Mouse (Mus musculus) ovary, adult 10 weeks (tissue): ENCODE measurements around the gene Cd68. TPM values are rescaled to one million over a fixed set of nuclear protein-coding genes. Genes with fewer than 3 reads are reported as not detected.

Experiments used
- polyA plus RNA-seq: library from polyadenylated mRNA; stranded (reverse); fragments of 350-450 nt; fragmentation: Illumina TruSeq; extraction: RNeasy Lipid Tissue Mini Kit (QIAGEN cat#74804); gene quantifications from one replicate; pipeline ENCODE4 v1.2.3, GENCODE M21; 2014

The Cd68 gene
- polyA plus RNA-seq, result 9.4 TPM

DNA sequence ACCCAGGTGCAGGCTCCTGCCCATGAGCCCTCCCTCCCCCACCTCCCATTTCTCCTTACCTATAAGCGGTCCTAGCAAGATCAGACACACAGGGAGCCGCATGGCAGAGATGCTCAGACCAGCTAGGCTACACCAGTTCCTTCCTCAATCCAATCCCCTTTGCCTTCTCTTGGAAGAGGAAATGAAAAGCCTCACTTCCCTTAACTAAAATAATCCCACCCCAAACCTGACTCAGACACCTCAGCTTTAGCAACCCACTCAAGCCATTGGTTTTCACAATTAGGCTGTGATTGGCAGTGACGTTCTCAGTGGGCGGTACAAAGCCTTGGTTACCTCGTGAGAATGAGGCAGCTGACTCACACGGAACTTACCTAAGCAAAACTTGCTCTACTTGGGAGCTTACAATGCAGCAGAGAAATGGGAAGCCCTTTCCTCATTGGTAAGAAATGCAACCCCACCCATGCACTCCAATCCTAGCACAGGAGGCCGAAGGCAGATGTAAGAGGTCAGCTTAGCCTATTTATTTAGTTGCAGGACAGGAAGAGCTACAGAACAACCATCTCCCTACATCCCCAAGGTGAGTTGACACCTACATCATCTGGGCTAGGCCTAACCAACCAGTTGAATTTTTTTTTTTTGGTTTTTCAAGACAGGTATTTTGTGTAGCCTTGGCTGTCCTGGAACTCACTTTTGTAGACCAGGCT is at the start of gene Cd68:
Gene Cd68, minus strand, starts transcription at position 193 of the 704 bp plus-strand sequence.

DNA sequence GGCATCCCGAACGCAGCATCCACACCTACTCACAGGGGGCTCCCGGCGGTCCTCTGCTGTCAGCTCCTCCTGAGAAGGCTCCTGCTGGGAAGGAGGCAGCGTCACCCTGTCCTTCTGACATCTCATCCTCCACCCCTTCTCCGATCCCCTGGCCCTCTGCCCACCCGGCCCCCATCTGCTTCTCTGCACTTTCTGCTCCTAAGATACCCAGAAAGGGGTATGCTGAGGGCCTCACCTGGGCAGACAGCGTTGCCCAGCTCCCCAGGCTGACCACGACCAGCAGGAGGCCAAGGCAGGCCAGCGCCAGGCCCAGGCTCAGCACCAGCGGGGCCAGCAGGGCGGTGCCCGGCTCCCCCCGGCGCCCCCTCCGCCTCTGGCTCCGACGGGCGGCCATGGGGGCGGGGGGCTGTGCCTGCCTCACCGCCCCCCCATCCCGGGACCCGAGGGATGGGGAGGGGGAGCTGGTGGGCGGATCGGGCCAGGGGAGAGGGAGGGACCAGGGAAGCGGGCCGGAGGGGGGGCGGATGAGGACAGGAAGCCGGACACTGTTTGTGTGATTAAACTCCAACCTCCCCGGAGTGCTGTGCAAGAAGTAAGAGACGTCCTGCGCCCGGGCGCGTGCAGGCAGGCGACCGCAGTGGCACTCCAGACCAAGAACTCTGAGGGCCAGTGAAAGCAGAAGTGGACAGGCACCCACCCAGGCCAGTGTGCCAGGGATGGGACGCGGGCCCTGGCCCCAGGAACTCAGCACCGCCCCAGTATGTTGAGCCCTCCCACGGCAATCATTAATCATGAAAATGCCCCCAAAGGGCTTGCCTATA is 29.6 kb upstream of the Cd68 start, which contains the start of the genes Tnfsf12 and Tnfsfm13:
Gene Tnfsf12, minus strand, starts transcription at position 489 of the 821 bp plus-strand sequence.
Gene Tnfsfm13, minus strand, starts transcription at position 738 of the 821 bp plus-strand sequence.

DNA sequence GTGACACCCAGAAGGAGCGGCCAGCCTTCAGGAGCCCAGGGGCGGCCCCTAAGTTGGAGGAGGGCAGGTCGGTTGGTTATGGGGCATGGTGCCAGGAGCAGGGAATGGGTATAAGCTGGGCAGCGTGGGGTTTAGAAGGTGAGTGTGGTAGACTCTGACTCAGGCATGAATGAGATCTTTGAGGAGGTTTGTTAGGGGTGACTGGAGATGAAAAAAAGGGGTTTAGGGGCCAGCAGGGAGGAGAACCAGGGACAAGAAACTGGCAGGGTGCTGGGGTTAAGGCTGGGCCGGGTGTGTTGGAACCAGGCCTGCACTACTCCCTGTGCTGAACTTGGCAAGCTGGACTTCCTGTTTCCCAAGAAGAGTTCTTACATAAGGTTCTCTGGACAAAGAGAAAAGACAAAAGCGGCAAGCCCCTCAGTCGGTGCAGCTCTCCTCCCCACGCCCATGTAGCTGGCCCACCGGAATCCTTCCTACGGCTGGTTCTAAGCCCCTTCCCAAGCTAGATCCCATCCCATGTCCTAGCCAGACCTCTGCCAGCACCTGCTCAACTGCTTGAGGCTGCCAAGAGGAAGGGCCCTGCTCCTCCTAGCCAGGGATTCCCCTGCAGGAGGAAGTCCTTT is 19.7 kb upstream of the Cd68 start, which contains the start of gene Tnfsf13:
Gene Tnfsf13, minus strand, starts transcription at position 259 of the 623 bp plus-strand sequence.

DNA sequence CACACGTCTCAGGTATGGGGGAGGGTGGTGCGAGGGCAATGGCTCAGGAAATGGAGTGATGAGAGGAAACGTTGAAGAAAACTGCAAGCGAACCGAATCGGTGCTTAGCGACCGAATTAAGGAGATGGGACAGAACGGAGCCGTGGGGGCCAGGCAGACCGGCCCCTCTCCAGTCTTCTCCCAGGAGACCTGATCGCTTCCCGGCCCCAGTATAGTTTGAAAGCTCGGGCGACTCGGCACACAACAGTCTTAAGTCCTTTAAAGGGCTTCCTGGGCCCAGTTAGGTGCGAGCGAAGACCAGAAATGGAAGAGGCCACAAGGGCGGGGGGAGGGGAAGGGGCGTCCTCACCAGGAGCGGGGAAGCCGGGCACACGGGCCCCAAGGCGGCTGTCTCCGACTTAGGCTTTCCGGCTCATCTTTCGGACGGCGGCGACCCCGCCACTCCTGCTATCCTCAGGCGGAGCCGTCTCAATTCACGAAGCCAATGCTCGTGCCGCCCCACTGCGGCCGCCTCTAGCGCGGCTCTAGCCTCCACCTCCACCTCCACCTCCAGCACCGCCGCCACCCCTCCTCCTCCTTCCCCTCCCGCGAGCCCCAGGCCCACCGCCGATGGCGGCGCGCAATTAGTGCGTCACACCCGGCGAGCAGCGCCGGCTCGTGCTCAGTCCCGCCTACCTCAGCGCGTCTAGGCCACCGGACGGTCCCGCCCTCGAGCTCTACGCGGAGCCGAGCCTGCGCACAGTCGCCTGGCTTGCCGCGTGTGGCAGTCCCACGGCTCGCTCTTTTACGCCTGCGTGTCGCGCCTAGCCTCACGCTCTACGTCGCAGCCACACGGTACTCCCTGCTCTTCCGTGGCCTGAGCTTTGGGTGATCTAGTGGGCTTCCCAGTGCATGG is 15.6 kb upstream of the Cd68 start, which contains the start of gene Senp3:
Gene Senp3, minus strand, starts transcription at position 771 of the 895 bp plus-strand sequence.

DNA sequence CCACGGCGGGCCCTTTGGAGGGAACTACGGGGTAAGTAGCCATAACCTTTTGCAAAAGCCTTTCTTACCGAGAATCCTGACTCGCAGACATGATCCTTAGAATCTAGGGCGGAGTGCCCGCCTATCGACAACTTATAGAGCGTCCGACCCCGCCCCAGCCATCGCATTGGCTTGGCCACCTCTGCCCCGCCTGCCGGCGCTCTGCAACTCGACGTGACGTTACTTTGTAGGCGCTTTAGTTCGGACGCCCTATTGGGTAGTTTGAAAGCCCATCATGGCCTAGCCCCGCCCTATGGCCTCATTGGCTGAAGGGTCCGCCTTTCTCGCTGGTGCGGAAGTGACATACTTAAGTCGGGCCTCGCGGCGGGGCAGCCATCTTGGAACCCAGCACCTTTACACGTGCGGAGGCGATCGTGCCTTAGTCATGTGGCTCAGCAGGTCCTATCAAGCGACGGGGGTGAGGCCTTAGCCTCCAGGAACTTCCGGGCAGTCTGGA is 6.3 kb upstream of the Cd68 start, which contains the start of gene Eif4a1:
Gene Eif4a1, minus strand, starts transcription at position 213 of the 496 bp plus-strand sequence.

DNA sequence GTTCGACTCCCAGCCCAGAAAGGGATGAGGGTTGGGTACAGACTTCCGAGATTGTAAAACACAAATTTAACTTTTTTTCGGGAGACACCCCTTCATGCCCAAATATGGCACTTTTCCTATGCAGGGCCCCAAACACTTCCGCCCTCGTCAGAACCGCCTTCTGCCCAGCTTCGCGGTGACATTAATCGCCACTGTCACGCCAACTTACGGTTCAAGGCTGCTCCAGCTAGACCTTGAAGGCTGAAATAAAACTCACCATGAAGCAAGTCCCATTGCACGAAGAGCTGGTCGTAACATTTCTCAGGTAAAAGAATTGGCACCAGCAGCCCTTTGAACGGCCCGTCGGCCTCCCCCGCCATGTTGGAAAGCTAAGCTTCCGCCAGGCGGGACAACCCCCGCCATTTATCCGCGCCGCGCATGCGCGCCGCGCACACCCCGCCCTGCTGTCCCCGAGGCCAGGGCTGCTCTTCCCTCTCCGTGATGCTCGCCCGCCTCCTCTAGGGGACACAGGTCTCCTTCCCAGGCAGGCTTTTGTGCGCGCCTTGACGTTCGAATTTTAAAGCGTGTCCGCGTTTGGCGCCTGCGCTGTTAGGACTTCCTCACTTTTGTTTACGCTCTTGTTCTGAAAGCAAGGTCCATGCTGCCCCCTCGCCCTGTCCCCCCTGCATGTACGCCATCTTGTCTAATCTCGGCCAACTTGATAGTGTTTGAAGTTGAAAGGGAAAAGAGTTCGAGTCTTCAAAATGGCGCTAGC is 3.6 kb downstream of the Cd68 start, which contains the start of gene Mpdu1:
Gene Mpdu1, minus strand, starts transcription at position 430 of the 754 bp plus-strand sequence.

DNA sequence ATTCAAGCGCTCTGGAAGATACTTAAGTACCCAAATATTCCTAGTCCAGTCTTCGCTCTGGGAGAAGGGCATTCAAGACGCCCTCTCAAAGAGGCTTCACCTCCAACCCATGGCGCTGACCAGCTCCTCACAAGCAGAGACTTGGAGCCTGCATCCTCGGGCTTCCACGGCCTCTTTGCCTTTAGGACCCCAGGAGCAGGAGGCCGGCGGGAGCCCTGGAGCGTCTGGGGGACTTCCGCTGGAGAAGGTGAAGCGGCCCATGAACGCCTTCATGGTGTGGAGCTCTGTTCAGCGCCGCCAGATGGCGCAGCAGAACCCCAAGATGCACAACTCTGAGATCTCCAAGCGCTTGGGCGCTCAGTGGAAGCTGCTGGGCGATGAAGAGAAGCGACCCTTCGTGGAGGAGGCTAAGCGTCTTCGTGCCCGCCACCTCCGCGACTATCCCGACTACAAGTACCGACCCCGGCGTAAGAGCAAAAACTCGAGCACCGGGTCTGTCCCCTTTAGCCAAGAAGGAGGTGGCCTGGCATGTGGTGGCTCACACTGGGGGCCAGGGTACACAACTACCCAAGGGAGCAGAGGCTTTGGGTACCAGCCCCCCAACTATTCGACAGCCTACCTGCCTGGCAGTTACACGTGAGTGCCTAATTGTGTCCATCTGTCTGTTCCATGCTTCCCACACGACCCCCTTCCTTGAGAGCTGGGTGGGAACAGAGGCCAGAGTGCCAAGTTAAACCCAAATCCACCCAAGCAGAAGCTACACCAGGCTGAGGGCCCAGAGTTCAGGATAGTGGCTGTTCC is 10.5 kb downstream of the Cd68 start, which contains the start of gene Sox15:
Gene Sox15, plus strand, starts transcription at position 51 of the 801 bp plus-strand sequence.

DNA sequence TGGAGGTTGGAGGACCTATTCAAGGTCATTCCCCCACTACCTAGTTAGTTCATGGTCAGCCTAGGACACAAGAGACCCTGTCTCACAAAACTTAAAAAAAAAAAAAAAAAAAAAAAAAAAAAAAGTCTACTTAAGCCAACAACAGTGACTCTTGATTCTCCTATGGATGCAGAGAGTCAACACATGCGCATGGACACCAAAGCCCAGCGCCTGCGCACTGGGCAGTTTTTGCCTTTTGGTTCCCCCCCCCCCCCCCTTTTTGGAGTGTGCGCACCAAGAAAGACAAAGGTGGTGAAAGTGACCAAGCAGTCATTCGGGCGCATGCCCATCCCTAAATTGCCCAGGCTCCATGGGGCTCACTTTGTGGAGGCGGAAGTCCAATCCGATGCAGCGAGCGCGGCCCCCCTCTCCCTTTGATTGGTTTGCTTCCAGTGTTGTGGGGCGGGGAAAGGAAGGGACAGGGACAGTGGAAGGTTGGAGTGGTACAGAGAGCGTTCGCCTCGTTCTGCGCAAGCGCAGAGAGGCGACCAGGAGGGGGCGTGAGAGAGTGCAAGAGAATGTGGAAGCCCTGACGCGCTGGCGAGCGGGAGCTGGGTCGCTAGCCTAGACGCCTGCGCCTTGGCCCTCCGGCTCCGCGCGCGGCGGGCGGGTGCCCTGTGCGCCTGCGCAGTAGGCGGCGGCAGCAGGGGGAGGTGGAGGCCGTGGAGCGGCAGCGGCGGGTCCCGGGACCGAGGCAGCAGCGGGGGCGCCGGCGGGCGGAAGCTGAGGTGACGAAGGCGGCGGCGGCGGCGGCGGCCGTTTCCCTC is 33.5 kb downstream of the Cd68 start, which contains the start of gene Fxr2:
Gene Fxr2, plus strand, starts transcription at position 707 of the 806 bp plus-strand sequence.

DNA sequence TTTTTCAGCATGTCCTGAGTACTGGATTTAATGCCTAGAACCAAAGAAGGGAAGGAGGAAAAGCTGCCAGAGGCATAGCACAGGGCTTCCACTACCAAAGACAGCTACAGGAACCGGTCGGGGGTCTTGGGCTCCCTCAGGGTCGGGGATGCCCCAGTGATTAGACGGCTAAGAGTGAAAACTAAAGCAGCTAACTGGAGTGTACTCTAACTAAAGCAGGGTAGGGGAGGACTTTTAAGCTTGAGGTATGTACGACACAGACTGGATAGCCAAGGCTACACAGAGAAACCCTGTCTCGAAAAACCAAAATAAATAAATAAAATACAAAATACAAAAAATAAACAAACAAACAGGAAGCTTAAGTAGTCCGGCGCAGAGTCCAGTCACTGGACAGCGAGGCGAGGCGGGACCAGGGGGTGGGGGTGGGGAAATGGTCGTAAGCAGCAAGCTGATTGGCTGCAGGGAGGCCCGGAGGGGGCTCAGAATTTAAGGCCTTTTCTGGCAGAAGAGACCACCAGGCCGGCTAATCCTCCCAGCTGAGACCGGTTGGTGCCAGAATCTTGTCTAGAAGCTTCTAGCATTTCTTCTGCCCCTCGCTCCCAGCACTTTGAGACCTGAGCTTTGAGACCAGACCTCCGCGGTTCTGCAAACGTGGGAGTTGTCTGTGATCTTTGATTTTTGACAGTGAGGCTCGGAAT is 44.2 kb downstream of the Cd68 start, which contains the start of gene Sat2:
Gene Sat2, plus strand, starts transcription at position 454 of the 698 bp plus-strand sequence.

DNA sequence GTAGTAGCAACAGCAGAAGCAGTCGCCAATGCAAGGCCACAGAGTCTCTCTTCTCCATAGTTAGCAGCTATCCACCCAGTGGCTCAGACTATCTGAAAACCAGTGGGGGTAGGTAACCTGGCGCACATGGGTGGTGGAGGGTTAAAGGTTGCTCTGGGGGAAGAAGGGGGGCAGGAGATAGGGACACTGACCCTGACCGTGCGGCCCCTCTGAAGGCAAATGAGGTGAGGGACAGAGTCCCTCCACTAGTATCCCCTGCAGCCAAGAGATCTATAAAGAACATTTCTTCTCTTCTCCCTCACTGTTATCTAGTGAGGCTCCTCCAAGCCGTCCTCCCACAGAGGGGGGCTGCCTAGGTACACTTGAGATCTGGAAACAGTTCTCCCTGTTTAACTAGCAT is 48.1 kb downstream of the Cd68 start, which contains the start of gene Shbg:
Gene Shbg, minus strand, starts transcription at position 101 of the 400 bp plus-strand sequence.

Other genes starting within 250 kb of the Cd68 start
- gene Dnah2, start 117.0 kb downstream of the Cd68 start, polyA plus RNA-seq, result 0.48 TPM
- gene Efnb3, start 105.9 kb downstream of the Cd68 start, polyA plus RNA-seq, result 1.6 TPM
- gene Wrap53, start 85.9 kb downstream of the Cd68 start, polyA plus RNA-seq, result 1.1 TPM
- 9.2 TPM for gene Trp53, start 85.8 kb downstream of the Cd68 start, polyA plus RNA-seq
- gene Atp1b2, start 60.2 kb downstream of the Cd68 start, polyA plus RNA-seq, result 165 TPM
- gene Shbg, start 48.2 kb downstream of the Cd68 start, polyA plus RNA-seq, result 0.66 TPM
- gene Sat2, start 44.1 kb downstream of the Cd68 start, polyA plus RNA-seq, result 4.7 TPM
- gene Fxr2, start 33.2 kb downstream of the Cd68 start, polyA plus RNA-seq, result 11.1 TPM
- not detected for gene Sox15, start 10.8 kb downstream of the Cd68 start, polyA plus RNA-seq
- gene Mpdu1, start 3.5 kb downstream of the Cd68 start, polyA plus RNA-seq, result 13.0 TPM
- 723 TPM for gene Eif4a1, start 6.3 kb upstream of the Cd68 start, polyA plus RNA-seq
- gene Senp3, start 15.9 kb upstream of the Cd68 start, polyA plus RNA-seq, result 55.2 TPM
- 10.7 TPM for gene Tnfsf13, start 19.6 kb upstream of the Cd68 start, polyA plus RNA-seq
- 4.0 TPM for gene Tnfsf12, start 29.7 kb upstream of the Cd68 start, polyA plus RNA-seq
- gene Tnfsfm13, start 29.9 kb upstream of the Cd68 start, polyA plus RNA-seq, result 2.3 TPM
- 38.0 TPM for gene Polr2a, start 92.5 kb upstream of the Cd68 start, polyA plus RNA-seq
- 0.48 TPM for gene Slc35g3, start 95.8 kb upstream of the Cd68 start, polyA plus RNA-seq
- 26.4 TPM for gene Zbtb4, start 99.8 kb upstream of the Cd68 start, polyA plus RNA-seq
- 3.4 TPM for gene Chrnb1, start 129.8 kb upstream of the Cd68 start, polyA plus RNA-seq
- 7.0 TPM for gene Fgf11, start 135.7 kb upstream of the Cd68 start, polyA plus RNA-seq
- gene Tmem102, start 139.5 kb upstream of the Cd68 start, polyA plus RNA-seq, result 1.2 TPM
- not detected for gene Gm39566, start 149.1 kb upstream of the Cd68 start, polyA plus RNA-seq
- gene Spem2, start 152.3 kb upstream of the Cd68 start, polyA plus RNA-seq, result not detected
- not detected for gene Spem1, start 156.0 kb upstream of the Cd68 start, polyA plus RNA-seq
- 1.4 TPM for gene Nlgn2, start 171.6 kb upstream of the Cd68 start, polyA plus RNA-seq
- gene Tmem256, start 172.4 kb upstream of the Cd68 start, polyA plus RNA-seq, result 16.6 TPM
- 1.2 TPM for gene Plscr3, start 180.2 kb upstream of the Cd68 start, polyA plus RNA-seq
- 0.26 TPM for gene Tnk1, start 192.6 kb upstream of the Cd68 start, polyA plus RNA-seq
- not detected for gene Tmem95, start 211.9 kb upstream of the Cd68 start, polyA plus RNA-seq
- 2.4 TPM for gene Kctd11, start 215.3 kb upstream of the Cd68 start, polyA plus RNA-seq
- not detected for gene Acap1, start 229.4 kb upstream of the Cd68 start, polyA plus RNA-seq
- gene 2810408A11Rik, start 234.8 kb upstream of the Cd68 start, polyA plus RNA-seq, result 2.4 TPM
- 4.1 TPM for gene Neurl4, start 234.9 kb upstream of the Cd68 start, polyA plus RNA-seq
- gene Gps2, start 247.7 kb upstream of the Cd68 start, polyA plus RNA-seq, result 21.7 TPM